Mouse (Mus musculus) spleen, adult 2 months (tissue): Measurements from ENCODE around the gene Sgo2a.
"Not testable (repeated sequence)": the region's sequence is repeated elsewhere in the genome, so short reads cannot be mapped to it uniquely, and the experiment has no call there.

Source experiments
- CTCF ChIP-seq: fragments of 200-500 bp; IDR thresholded peaks from 2 replicates; pipeline ENCODE4 v1.5.1; 2011; ENCODE audit warnings: mild to moderate bottlenecking, inconsistent platforms; ENCODE audit not compliant: insufficient read depth, insufficient read length, insufficient replicate concordance; ENCODE audit errors: extremely low read depth
- POLR2A ChIP-seq: fragments of 200-500 bp; IDR thresholded peaks from 2 replicates; pipeline ENCODE4 v1.6.1; 2011; ENCODE audit warnings: low read depth, low read length, inconsistent platforms

DNA sequence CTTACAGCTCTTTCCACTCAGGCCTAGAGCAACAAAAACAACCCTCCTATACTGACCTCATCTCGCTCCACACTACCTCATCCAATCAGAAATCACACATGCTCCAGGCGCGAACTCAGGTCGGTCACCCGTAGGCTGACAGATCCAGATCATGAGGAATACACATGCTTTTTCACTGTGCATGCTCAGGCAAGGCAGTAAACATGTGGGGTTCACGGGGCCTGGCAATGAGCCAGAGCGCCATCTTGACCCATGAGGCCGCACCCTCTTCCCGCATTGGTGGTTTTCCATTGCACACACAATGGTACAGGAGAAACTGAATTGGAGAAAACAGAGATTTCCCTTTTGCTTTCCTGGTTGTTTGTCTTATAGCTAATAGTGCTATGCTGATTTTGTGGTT is 41.5 kb downstream of the Sgo2a start:
- not testable (repeated sequence) for TF ChIP-seq CTCF, POLR2A
